Mouse (Mus musculus) liver, postnatal 0 days (tissue): ENCODE measurements around the gene Pdzd8.

ENCODE experiments used
- CTCF ChIP-seq: sonication (generic); IDR thresholded peaks from 2 replicates; pipeline ENCODE4 v1.5.1; 2016; ENCODE audit warnings: antibody characterized with exemption, low read depth
- EP300 ChIP-seq: IDR thresholded peaks from 2 replicates; pipeline ENCODE4 v1.6.1; 2016; ENCODE audit warnings: antibody characterized with exemption, low read depth, mild to moderate bottlenecking

- TF ChIP-seq CTCF = no peak
- no peak for TF ChIP-seq EP300
Measured at GRCm38 (mm10) chr19:59321990-59322389, 23.6 kb downstream of the Pdzd8 start, which contains the start of gene Rps12-ps3.
